In the genomic region with DNA sequence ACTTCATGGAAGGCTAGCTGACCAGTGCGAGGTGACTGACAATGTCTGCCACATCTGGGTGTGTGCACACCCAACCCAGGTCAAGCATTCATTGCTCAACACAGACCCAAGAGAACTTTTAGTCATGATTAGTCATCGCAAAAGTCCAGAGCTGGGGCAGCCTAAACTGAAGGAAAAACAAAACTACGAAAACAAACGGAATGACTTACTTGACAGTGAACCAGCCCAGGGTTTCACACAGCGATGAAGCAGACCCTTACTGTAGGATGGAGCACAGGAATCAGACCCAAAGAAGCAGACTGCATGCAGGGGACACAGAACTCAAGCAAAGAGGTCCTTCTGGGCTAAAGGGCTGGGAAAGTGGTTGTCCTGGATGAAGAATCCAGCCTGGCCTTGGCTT, we compare ENCODE assay signal across 12 mouse cellular contexts. TPM values are rescaled to one million over a fixed set of nuclear protein-coding genes. Genes with fewer than 3 reads are reported as not detected.
A peak's percentile ranks its signal among the peaks of the same experiment; 100 is the strongest.
DNase-seq lines count a peak whose midpoint lies in the region; ATAC-seq lines count a peak whose summit lies in the region.
"Had no signal": no experiment of that assay in that cellular context is flagged by ENCODE, and none has a peak within 500 bp of the region (broad histone marks: within the 10 kb centered on the region; RNA-seq: fewer than 3 reads in every experiment).

No protein-coding gene starts in this region.

- H3K9me3 ChIP-seq in midbrain, embryonic 11.5 days (ENCODE audit: control insufficient read depth, low read length): no peaks in the 10 kb centered on the region
- no peaks in the 10 kb centered on the region for H3K9me3 ChIP-seq in midbrain, embryonic 13.5 days
- H3K9me3 ChIP-seq: heart, embryonic 15.5 days; lung, embryonic 15.5 days; megakaryocyte, embryonic 14.5 days; neural tube, embryonic 15.5 days had no signal

- H3K27ac ChIP-seq in midbrain, embryonic 11.5 days (ENCODE audit: low read depth, low read length): no peak overlapping the region
- no peak overlapping the region for H3K27ac ChIP-seq in midbrain, embryonic 13.5 days
- H3K27ac ChIP-seq: heart, embryonic 15.5 days; lung, embryonic 15.5 days; neural tube, embryonic 15.5 days had no signal

- WGBS in midbrain, embryonic 11.5 days: 93% methylated on average over 5 of the region's 5 CpGs
- WGBS in midbrain, embryonic 13.5 days: 92% methylated on average over 5 of the region's 5 CpGs

- no peak overlapping the region for H3K4me2 ChIP-seq in midbrain, embryonic 11.5 days
- H3K4me2 ChIP-seq in midbrain, embryonic 13.5 days (replicated peaks): no peak overlapping the region
- H3K4me2 ChIP-seq: heart, embryonic 15.5 days; lung, embryonic 15.5 days; neural tube, embryonic 15.5 days had no signal

- no peak overlapping the region for H3K9ac ChIP-seq in midbrain, embryonic 11.5 days (ENCODE audit: low read length)
- H3K9ac ChIP-seq in midbrain, embryonic 13.5 days (replicated peaks): no peak overlapping the region
- H3K9ac ChIP-seq: heart, embryonic 15.5 days; lung, embryonic 15.5 days; neural tube, embryonic 15.5 days had no signal

- intact Hi-C loops in heart, postnatal 36 days (cut with DNase I): loop anchor here (1.0 to 5.0 kb wide), 3 partner anchors 51 to 156 kb away; no protein-coding TSS in a partner anchor

- H3K4me3 ChIP-seq in midbrain, embryonic 11.5 days (ENCODE audit: low read depth, low read length): no peak overlapping the region
- H3K4me3 ChIP-seq in midbrain, embryonic 13.5 days (replicated peaks): no peak overlapping the region
- H3K4me3 ChIP-seq: heart, embryonic 15.5 days; lung, embryonic 15.5 days; megakaryocyte, embryonic 14.5 days; neural tube, embryonic 15.5 days had no signal

- DNase-seq in adrenal gland, adult 2 months: peak; percentile 68
- DNase-seq in adrenal gland, postnatal 4 days (ENCODE audit: low spot score in 2 of 2): no peak
- peak; percentile 31 for DNase-seq in midbrain, embryonic 11.5 days (ENCODE audit: low spot score, missing footprints)
- DNase-seq in adrenal gland, postnatal 14 days: peak; percentile 32
- DNase-seq in heart, postnatal 36 days: peak; percentile 24 to 54
- DNase-seq in cerebellum, postnatal 36 days: no peak
- no peak for DNase-seq in lung, postnatal 4 days

- no peaks in the 10 kb centered on the region; the same call in 1 of the 2 replicates for H3K36me3 ChIP-seq in midbrain, embryonic 11.5 days (ENCODE audit: control insufficient read depth, insufficient read depth, low read length)
- H3K36me3 ChIP-seq in midbrain, embryonic 13.5 days: peaks cover 4% of the 10 kb centered on the region; the same call in 1 of the 2 replicates
- H3K36me3 ChIP-seq: heart, embryonic 15.5 days; neural tube, embryonic 15.5 days had no signal

- no peaks in the 10 kb centered on the region for H3K4me1 ChIP-seq in midbrain, embryonic 11.5 days (ENCODE audit: control insufficient read depth, insufficient read depth, low read length)
- no peaks in the 10 kb centered on the region for H3K4me1 ChIP-seq in midbrain, embryonic 13.5 days (replicated peaks)
- H3K4me1 ChIP-seq: lung, embryonic 15.5 days; neural tube, embryonic 15.5 days had no signal

- no peaks in the 10 kb centered on the region for H3K27me3 ChIP-seq in midbrain, embryonic 11.5 days (ENCODE audit: control insufficient read depth, insufficient read depth, low read length)
- no peaks in the 10 kb centered on the region for H3K27me3 ChIP-seq in midbrain, embryonic 13.5 days
- H3K27me3 ChIP-seq: heart, embryonic 15.5 days; lung, embryonic 15.5 days; megakaryocyte, embryonic 14.5 days; neural tube, embryonic 15.5 days had no signal

- no peak for ATAC-seq in midbrain, embryonic 11.5 days (ENCODE audit: low FRiP score)
- no peak for ATAC-seq in midbrain, embryonic 13.5 days

RNA-seq across cellular contexts. Expression of gene B3gntl1, which starts 21.0 kb away (rescaled TPM):
- total RNA-seq in adrenal gland, adult 2 months (2021): 1 to 10 TPM; 7.4 to 10.0 TPM
- 9.2 and 11.1 TPM in 2 replicates for polyA plus RNA-seq in adrenal gland, adult 2 months (2012; rRNA removed)
- total RNA-seq in adrenal gland, postnatal 4 days (2021): 10 to 100 TPM; 11.9 to 14.5 TPM
- 5.2 and 5.6 TPM in 2 replicates for polyA plus RNA-seq in midbrain, embryonic 11.5 days (2014; fragmentation: Nextera tagmentation; extraction: Ambion mirVana)
- 6.2 and 7.0 TPM in 2 replicates for polyA plus RNA-seq in midbrain, embryonic 13.5 days (2015; fragmentation: Nextera tagmentation; extraction: Ambion mirVana)
- total RNA-seq in adrenal gland, postnatal 14 days (2021): 8.6 and 10.1 TPM in 2 replicates
- 1 to 10 TPM; 3.5 to 4.3 TPM for total RNA-seq in heart, postnatal 36 days (2021)

RNA-seq across cellular contexts. Expression of gene Metrnl, which starts 49.4 kb away (rescaled TPM):
- total RNA-seq in adrenal gland, adult 2 months (2021): 10 to 100 TPM; 14.0 to 44.3 TPM
- 33.2 and 42.1 TPM in 2 replicates for polyA plus RNA-seq in adrenal gland, adult 2 months (2012; rRNA removed)
- 10 to 100 TPM; 13.8 to 16.8 TPM for total RNA-seq in adrenal gland, postnatal 4 days (2021)
- polyA plus RNA-seq in midbrain, embryonic 11.5 days (2014; fragmentation: Nextera tagmentation; extraction: Ambion mirVana): 10.5 and 10.7 TPM in 2 replicates
- polyA plus RNA-seq in midbrain, embryonic 13.5 days (2015; fragmentation: Nextera tagmentation; extraction: Ambion mirVana): 4.9 and 9.8 TPM in 2 replicates
- 32.8 and 48.8 TPM in 2 replicates for total RNA-seq in adrenal gland, postnatal 14 days (2021)
- 10 to 100 TPM; 17.6 to 21.5 TPM for total RNA-seq in heart, postnatal 36 days (2021)

Comparison
In these comparisons a context has a peak if more than half of its experiments do, and no peak if none do; other contexts are left out.
1. DNase-seq: peak in adrenal gland, adult 2 months (single experiment), midbrain, embryonic 11.5 days (single experiment), adrenal gland, postnatal 14 days (single experiment) and heart, postnatal 36 days (2 of 2); none in adrenal gland, postnatal 4 days (0 of 2), cerebellum, postnatal 36 days (0 of 2) and lung, postnatal 4 days (0 of 2).